Mouse (Mus musculus): Measurements from ENCODE around the gene Zfp512b.

GRCm38 (mm10) chr2:181623401-181623800 is 30.8 kb upstream of the Zfp512b start:
- TF ChIP-seq CTCF (IDR thresholded peaks at IDR 0.05) (peak; percentile 78), EP300 (IDR thresholded peaks at IDR 0.05; ENCODE audit: insufficient read depth, low read depth, low read length) (no peak)
